8 mouse cellular contexts compared by ENCODE assay signal in genomic region chr9:58312196-58312943, GRCm38 (mm10). TPM values are rescaled to one million over a fixed set of nuclear protein-coding genes. Genes with fewer than 3 reads are reported as not detected.
DNase-seq lines count a peak whose midpoint lies in the region; ATAC-seq and TF ChIP-seq lines count a peak whose summit lies in the region.

No protein-coding gene starts in this region.

- no peaks in the 10 kb centered on the region for H3K9me3 ChIP-seq in forebrain, embryonic 15.5 days
- no peaks in the 10 kb centered on the region for H3K9me3 ChIP-seq in kidney, postnatal 0 days (replicated peaks; ENCODE audit: low read length)

- in situ Hi-C loops in Patski (cut with MboI; ENCODE audit: low pct_unique_long_range_greater_than_20kb) = loop anchor here (5.0 kb wide), 1 partner anchor 145 kb away; no protein-coding TSS in a partner anchor

- peak overlapping the region; percentile 71 for H3K4me2 ChIP-seq in forebrain, embryonic 15.5 days (replicated peaks)
- peak overlapping the region; percentile 69 for H3K4me2 ChIP-seq in kidney, postnatal 0 days (ENCODE audit: low read length)

- POLR2A ChIA-PET in Patski (lab: Charles Lee) = interaction anchor here (0.7 to 1.3 kb wide), 3 partner anchors 13 to 201 kb away, joined by 3 to 5 read pairs (median 3); no protein-coding TSS in a partner anchor

- WGBS in forebrain, embryonic 15.5 days = 2% methylated on average over 72 of the region's 72 CpGs
- WGBS in kidney, postnatal 0 days = 1% methylated on average over 72 of the region's 72 CpGs

- no peaks in the 10 kb centered on the region for H3K27me3 ChIP-seq in Patski
- peaks cover 19% of the 10 kb centered on the region for H3K27me3 ChIP-seq in forebrain, embryonic 15.5 days
- H3K27me3 ChIP-seq in kidney, postnatal 0 days (ENCODE audit: insufficient read depth, low read length) = no peaks in the 10 kb centered on the region

- H3K4me1 ChIP-seq in forebrain, embryonic 15.5 days = peaks cover 58% of the 10 kb centered on the region
- H3K4me1 ChIP-seq in kidney, postnatal 0 days (replicated peaks; ENCODE audit: insufficient read depth, low read length) = peaks cover 22% of the 10 kb centered on the region

- ATAC-seq in Patski = peak; percentile 23
- 0 out of 2 replicates have a peak, but pooled peaks have one; percentile 8 for ATAC-seq in forebrain, embryonic 15.5 days (replicated peaks)
- ATAC-seq in kidney, postnatal 0 days (replicated peaks; ENCODE audit: low FRiP score, low read depth) = peak; percentile 37
- peak; percentile 34 for ATAC-seq in megakaryocyte progenitor cell, adult 5-6 weeks (replicated peaks; ENCODE audit: poor library complexity)

- CTCF ChIA-PET in Patski (lab: Charles Lee) = interaction anchor here (0.7 to 1.5 kb wide), 2 partner anchors 13 to 17 kb away, joined by 3 read pairs; no protein-coding TSS in a partner anchor

- H3K9ac ChIP-seq in forebrain, embryonic 15.5 days (replicated peaks) = peak overlapping the region; percentile 44
- H3K9ac ChIP-seq in kidney, postnatal 0 days (ENCODE audit: low read depth, low read length) = peak overlapping the region; percentile 66

- no peak for TF ChIP-seq CTCF in Patski (IDR thresholded peaks at IDR 0.05)
- TF ChIP-seq CTCF in kidney, postnatal 0 days (IDR thresholded peaks at IDR 0.05; ENCODE audit: low read depth) = no peak

- H3K27ac ChIP-seq in forebrain, embryonic 15.5 days (replicated peaks) = peak overlapping the region; percentile 68
- peak overlapping the region; percentile 78 for H3K27ac ChIP-seq in kidney, postnatal 0 days

- H3K36me3 ChIP-seq in forebrain, embryonic 15.5 days = no peaks in the 10 kb centered on the region
- H3K36me3 ChIP-seq in kidney, postnatal 0 days (ENCODE audit: insufficient read depth, low read length) = no peaks in the 10 kb centered on the region

- DNase-seq in adrenal gland, adult (ENCODE audit: inconsistent age in 2 of 2, low spot score in 1 of 2) = peak; percentile 56 to 78
- DNase-seq in adrenal gland, postnatal 4 days (ENCODE audit: low spot score in 2 of 2) = no peak
- no peak for DNase-seq in Patski (ENCODE audit: low read depth, low spot score)
- DNase-seq in kidney, postnatal 0 days (ENCODE audit: low spot score) = peak; percentile 68
- DNase-seq in c-Kit-positive CD71-positive TER-119-positive erythroid progenitor cells, embryonic 14.5 days (ENCODE audit: low spot score) = no peak
- DNase-seq in frontal cortex, postnatal 36 days (ENCODE audit: low spot score in 2 of 2) = no peak

- peak overlapping the region; percentile 44 for H3K4me3 ChIP-seq in forebrain, embryonic 15.5 days
- H3K4me3 ChIP-seq in kidney, postnatal 0 days (replicated peaks; ENCODE audit: low read depth, low read length) = peak overlapping the region; percentile 47

RNA-seq across cellular contexts. Expression of gene Loxl1, which starts 0.6 kb away (rescaled TPM):
- 10 to 100 TPM; 57.7 to 60.2 TPM for total RNA-seq in adrenal gland, postnatal 4 days (2021)
- 139 TPM for polyA plus RNA-seq in Patski (2021)
- polyA plus RNA-seq in forebrain, embryonic 15.5 days (2015; fragmentation: Nextera tagmentation; extraction: Ambion mirVana) = 13.9 and 14.3 TPM in 2 replicates
- polyA plus RNA-seq in kidney, postnatal 0 days (2015; fragmentation: Nextera tagmentation; extraction: Ambion mirVana) = 60.9 and 62.2 TPM in 2 replicates
- total RNA-seq in megakaryocyte progenitor cell, adult 5-6 weeks (2015) = not detected in 2 replicates
- total RNA-seq in megakaryocyte progenitor cell, adult 5-6 weeks (2017) = not detected in 2 replicates

RNA-seq across cellular contexts. Expression of gene Tbc1d21, which starts 57.9 kb away (rescaled TPM):
- not detected for total RNA-seq in adrenal gland, postnatal 4 days (2021)
- not detected for polyA plus RNA-seq in Patski (2021)
- not detected in 2 replicates for polyA plus RNA-seq in forebrain, embryonic 15.5 days (2015; fragmentation: Nextera tagmentation; extraction: Ambion mirVana)
- polyA plus RNA-seq in kidney, postnatal 0 days (2015; fragmentation: Nextera tagmentation; extraction: Ambion mirVana) = not detected in 2 replicates
- total RNA-seq in megakaryocyte progenitor cell, adult 5-6 weeks (2015) = not detected in 2 replicates
- total RNA-seq in megakaryocyte progenitor cell, adult 5-6 weeks (2017) = not detected in 2 replicates

RNA-seq across cellular contexts. Expression of gene Stoml1, which starts 59.4 kb away (rescaled TPM):
- 10 to 100 TPM; 29.9 to 30.8 TPM for total RNA-seq in adrenal gland, postnatal 4 days (2021)
- polyA plus RNA-seq in Patski (2021) = 45.8 TPM
- polyA plus RNA-seq in forebrain, embryonic 15.5 days (2015; fragmentation: Nextera tagmentation; extraction: Ambion mirVana) = 107 and 109 TPM in 2 replicates
- polyA plus RNA-seq in kidney, postnatal 0 days (2015; fragmentation: Nextera tagmentation; extraction: Ambion mirVana) = 36.6 and 37.6 TPM in 2 replicates
- total RNA-seq in megakaryocyte progenitor cell, adult 5-6 weeks (2015) = 1.9 and 6.7 TPM in 2 replicates
- 7.3 and 7.9 TPM in 2 replicates for total RNA-seq in megakaryocyte progenitor cell, adult 5-6 weeks (2017)

Comparison
In these comparisons a context has a peak if more than half of its experiments do, and no peak if none do; other contexts are left out.
1. DNase-seq: peak in adrenal gland, adult (2 of 2) and kidney, postnatal 0 days (single experiment); none in adrenal gland, postnatal 4 days (0 of 2), Patski (single experiment), c-Kit-positive CD71-positive TER-119-positive erythroid progenitor cells, embryonic 14.5 days (single experiment) and frontal cortex, postnatal 36 days (0 of 2).
2. Peak in every context shown above with its lines, with median percentiles within 50 percentile points of each other: ATAC-seq.